Mouse (Mus musculus) MEL (cell line): ENCODE results near the gene Hes6. TPM values are rescaled to one million over a fixed set of nuclear protein-coding genes. Genes with fewer than 3 reads are reported as not detected.

ENCODE experiments used
- DNase-seq: peaks from one replicate; pipeline ENCODE4 v3.0.0; 2011; ENCODE audit warnings: low read depth, low spot score
- H3K27ac ChIP-seq: 2 replicates; pipeline ENCODE4 v1.5.1; 2012; ENCODE audit warnings: low read depth, mild to moderate bottlenecking, control low read depth, low read length, moderate library complexity; ENCODE audit not compliant: control insufficient read depth
- H3K27me3 ChIP-seq, 2 experiments: fragments of 150-350 bp in 1 of 2; sonication (generic) in 1 of 2; 2 replicates each; pipeline ENCODE4 v1.6.1; 2012; ENCODE audit warnings: low read length in 2 of 2, mild to moderate bottlenecking in 2 of 2, improper control_type of control experiment in 1 of 2, moderate library complexity in 1 of 2; ENCODE audit not compliant: insufficient read depth in 2 of 2, control insufficient read depth in 1 of 2
- H3K36me3 ChIP-seq, 2 experiments: 2 replicates each; pipeline ENCODE4 v1.6.1; 2012 to 2014; ENCODE audit warnings: low read length in 2 of 2, improper control_type of control experiment in 1 of 2, inconsistent platforms in 1 of 2, mild to moderate bottlenecking in 1 of 2; ENCODE audit not compliant: insufficient read depth in 2 of 2, control insufficient read depth in 1 of 2
- H3K4me1 ChIP-seq, 2 experiments: fragments of 150-350 bp in 1 of 2; sonication (generic) in 1 of 2; 2 replicates each; pipeline ENCODE4 v1.6.1; 2012; ENCODE audit warnings: low read length in 2 of 2, improper control_type of control experiment in 1 of 2, mild to moderate bottlenecking in 1 of 2; ENCODE audit not compliant: insufficient read depth in 2 of 2, control insufficient read depth in 1 of 2
- H3K4me3 ChIP-seq, 2 experiments: fragments of 150-350 bp in 1 of 2; sonication (generic) in 1 of 2; 2 replicates each; pipeline ENCODE4 v1.5.1; 2012; ENCODE audit warnings: low read depth in 2 of 2, low read length in 2 of 2, mild to moderate bottlenecking in 2 of 2, moderate library complexity in 2 of 2, control low read depth in 1 of 2, improper control_type of control experiment in 1 of 2; ENCODE audit not compliant: control insufficient read depth in 1 of 2, insufficient read depth in 1 of 2
- H3K79me2 ChIP-seq: 2 replicates; pipeline ENCODE4 v1.6.1; 2012; ENCODE audit warnings: mild to moderate bottlenecking, low read length, moderate library complexity; ENCODE audit not compliant: control insufficient read depth, poor library complexity, insufficient read depth
- H3K9ac ChIP-seq: 2 replicates; pipeline ENCODE4 v1.6.1; 2012; ENCODE audit warnings: low read depth, mild to moderate bottlenecking, control low read depth, low read length, moderate library complexity; ENCODE audit not compliant: control insufficient read depth, poor library complexity, severe bottlenecking
- H3K9me3 ChIP-seq: fragments of 150-350 bp; sonication (generic); replicated peaks from 2 replicates; pipeline ENCODE4 v1.6.1; 2012; ENCODE audit warnings: mild to moderate bottlenecking, low read length, improper control_type of control experiment, moderate library complexity; ENCODE audit not compliant: insufficient read depth
- BHLHE40 ChIP-seq: IDR thresholded peaks from 2 replicates; pipeline ENCODE4 v1.6.1; 2012; ENCODE audit warnings: low read depth, mild to moderate bottlenecking, inconsistent platforms, low read length, improper control_type of control experiment, borderline replicate concordance
- CTCF ChIP-seq, 3 experiments: IDR thresholded peaks in 2 of 3; conservative IDR thresholded peaks in 1 of 3; 2 replicates each; pipeline ENCODE4 v1.5.1; 2011 to 2012; ENCODE audit warnings: low read length in 3 of 3, low read depth in 2 of 3, mild to moderate bottlenecking in 2 of 3, improper control_type of control experiment in 1 of 3, inconsistent platforms in 1 of 3, mixed read lengths in 1 of 3, moderate library complexity in 1 of 3; ENCODE audit not compliant: control insufficient read depth in 1 of 3, insufficient read depth in 1 of 3, poor library complexity in 1 of 3, severe bottlenecking in 1 of 3
- E2F4 ChIP-seq: IDR thresholded peaks from 2 replicates; pipeline ENCODE4 v1.6.1; 2011; ENCODE audit warnings: low read depth, low read length, improper control_type of control experiment, borderline replicate concordance
- EP300 ChIP-seq, 2 experiments: IDR thresholded peaks; 2 replicates each; pipeline ENCODE4 v1.6.1; 2011; ENCODE audit warnings: improper control_type of control experiment in 2 of 2, low read length in 2 of 2, low read depth in 1 of 2, mild to moderate bottlenecking in 1 of 2
- ETS1 ChIP-seq: IDR thresholded peaks from 2 replicates; pipeline ENCODE4 v1.6.1; 2012; ENCODE audit warnings: low read depth, mild to moderate bottlenecking, inconsistent platforms, low read length, improper control_type of control experiment, moderate library complexity
- HCFC1 ChIP-seq: IDR thresholded peaks from 2 replicates; pipeline ENCODE4 v1.6.1; 2012; ENCODE audit warnings: low read depth, mild to moderate bottlenecking, inconsistent platforms, low read length, improper control_type of control experiment, moderate library complexity
- KAT2A ChIP-seq: conservative IDR thresholded peaks from 2 replicates; pipeline ENCODE4 v1.6.1; 2012; ENCODE audit warnings: low read depth, low read length, improper control_type of control experiment, inconsistent platforms
- MAFK ChIP-seq: IDR thresholded peaks from 2 replicates; pipeline ENCODE4 v1.6.1; 2011; ENCODE audit warnings: low read depth, mild to moderate bottlenecking, low read length, improper control_type of control experiment, borderline replicate concordance
- MAX ChIP-seq: IDR thresholded peaks from 2 replicates; pipeline ENCODE4 v1.6.1; 2011; ENCODE audit warnings: low read length, improper control_type of control experiment
- MAZ ChIP-seq: IDR thresholded peaks from 2 replicates; pipeline ENCODE4 v1.6.1; 2012; ENCODE audit warnings: low read depth, mild to moderate bottlenecking, inconsistent platforms, low read length, improper control_type of control experiment
- MEF2A ChIP-seq: IDR thresholded peaks from 2 replicates; pipeline ENCODE4 v1.6.1; 2014; ENCODE audit warnings: low read depth, mild to moderate bottlenecking, inconsistent platforms, low read length, improper control_type of control experiment; ENCODE audit not compliant: poor library complexity, insufficient replicate concordance, severe bottlenecking; ENCODE audit errors: extremely low read depth
- MYB ChIP-seq: IDR thresholded peaks from 2 replicates; pipeline ENCODE4 v1.6.1; 2011; ENCODE audit warnings: mild to moderate bottlenecking, low read depth, low read length, improper control_type of control experiment
- POLR2A ChIP-seq, 2 experiments: IDR thresholded peaks; 2 replicates each; pipeline ENCODE4 v1.6.1; 2011 to 2012; ENCODE audit warnings: low read length in 2 of 2, mild to moderate bottlenecking in 2 of 2, control low read depth in 1 of 2, improper control_type of control experiment in 1 of 2, low read depth in 1 of 2, moderate library complexity in 1 of 2; ENCODE audit not compliant: control insufficient read depth in 1 of 2, insufficient read depth in 1 of 2, poor library complexity in 1 of 2
- POLR2AphosphoS2 ChIP-seq: IDR thresholded peaks from 2 replicates; pipeline ENCODE4 v1.6.1; 2011; ENCODE audit warnings: low read length, improper control_type of control experiment
- POLR2AphosphoS5 ChIP-seq: IDR thresholded peaks from 2 replicates; pipeline ENCODE4 v1.6.1; 2012; ENCODE audit warnings: low read depth, borderline replicate concordance, mild to moderate bottlenecking, inconsistent platforms, low read length, moderate library complexity, mixed read lengths
- RAD21 ChIP-seq: IDR thresholded peaks from 2 replicates; pipeline ENCODE4 v1.6.1; 2011; ENCODE audit warnings: mild to moderate bottlenecking, low read depth, low read length, improper control_type of control experiment
- SMC3 ChIP-seq: IDR thresholded peaks from 2 replicates; pipeline ENCODE4 v1.6.1; 2011; ENCODE audit warnings: low read depth, low read length, improper control_type of control experiment
- TAL1 ChIP-seq: IDR thresholded peaks from 2 replicates; pipeline ENCODE4 v1.6.1; 2012; ENCODE audit warnings: mild to moderate bottlenecking, inconsistent platforms, low read length, moderate library complexity, mixed read lengths
- TBP ChIP-seq: IDR thresholded peaks from 2 replicates; pipeline ENCODE4 v1.8.0; 2011; ENCODE audit warnings: low read depth, low read length, improper control_type of control experiment
- UBTF ChIP-seq: IDR thresholded peaks from 2 replicates; pipeline ENCODE4 v1.6.1; 2012; ENCODE audit warnings: low read depth, mild to moderate bottlenecking, inconsistent platforms, low read length, improper control_type of control experiment, moderate library complexity, borderline replicate concordance; ENCODE audit not compliant: insufficient read depth
- USF1 ChIP-seq: IDR thresholded peaks from 2 replicates; pipeline ENCODE4 v1.6.1; 2014; ENCODE audit warnings: low read depth, mild to moderate bottlenecking, inconsistent platforms, low read length, improper control_type of control experiment, moderate library complexity
- ZC3H11A ChIP-seq: IDR thresholded peaks from 2 replicates; pipeline ENCODE4 v1.6.1; 2012; ENCODE audit warnings: low read depth, mild to moderate bottlenecking, inconsistent platforms, low read length, improper control_type of control experiment
- ZKSCAN1 ChIP-seq: IDR thresholded peaks from 2 replicates; pipeline ENCODE4 v1.6.1; 2012; ENCODE audit warnings: low read depth, mild to moderate bottlenecking, inconsistent platforms, low read length, improper control_type of control experiment, moderate library complexity
- ZNF384 ChIP-seq: IDR thresholded peaks from 2 replicates; pipeline ENCODE4 v1.6.1; 2012; ENCODE audit warnings: low read depth, mild to moderate bottlenecking, inconsistent platforms, low read length, improper control_type of control experiment
- polyA plus RNA-seq, 2 experiments: library from polyadenylated mRNA; stranded (reverse) in 1 of 2; unstranded in 1 of 2; fragments of >175 nt in 1 of 2; fragments of >200 nt in 1 of 2; gene quantifications; 2 replicates each; pipeline versions ENCODE4 v1.2.1 to v1.2.4; 2012; ENCODE audit warnings: low replicate concordance in 2 of 2, low read depth in 1 of 2; ENCODE audit not compliant: insufficient read length in 2 of 2, insufficient read depth in 1 of 2, missing spikeins in 1 of 2
- total RNA-seq: library from RNA; depleted of rRNA; stranded (reverse); fragments of 300-350 nt; gene quantifications from 2 replicates; pipeline ENCODE4 v1.2.3, GENCODE M21; 2012

Gene Hes6
- total and polyA plus RNA-seq, 3 experiments, result 38.8 to 47.9 TPM; not detected in 1

DNA sequence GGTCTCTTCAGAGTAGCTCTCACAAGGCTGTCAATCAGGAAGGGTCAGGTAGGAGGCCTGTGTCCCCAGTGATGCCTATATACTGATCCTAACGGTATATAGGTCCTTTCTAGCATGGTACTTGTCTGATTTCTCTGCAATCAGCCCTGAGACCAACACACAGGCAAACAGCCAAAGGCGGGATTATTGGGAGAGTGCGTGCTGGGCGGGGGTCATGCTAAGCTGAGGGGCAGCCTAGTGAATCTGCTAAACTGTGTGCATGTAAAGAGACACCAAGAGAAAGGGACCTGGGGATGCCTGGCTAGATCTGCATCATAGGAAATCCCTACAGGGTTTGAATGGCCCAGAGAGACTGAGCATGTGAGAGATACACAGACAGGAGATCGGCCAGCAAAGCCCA is 1.5 kb upstream of the Hes6 start:
- no peaks in the 10 kb centered on the region for H3K36me3 ChIP-seq
- H3K27ac ChIP-seq, result no peak overlapping the region
- no peak for TF ChIP-seq E2F4
- no peak for TF ChIP-seq CTCF (IDR thresholded peaks at IDR 0.05 in 2 of 3, conservative IDR thresholded peaks at IDR 0.05 in 1 of 3; ENCODE audit: control insufficient read depth in 1 of 3, insufficient read depth in 1 of 3, low read depth in 2 of 3, low read length in 3 of 3, poor library complexity in 1 of 3, severe bottlenecking in 1 of 3)
- TF ChIP-seq UBTF, result no peak

DNA sequence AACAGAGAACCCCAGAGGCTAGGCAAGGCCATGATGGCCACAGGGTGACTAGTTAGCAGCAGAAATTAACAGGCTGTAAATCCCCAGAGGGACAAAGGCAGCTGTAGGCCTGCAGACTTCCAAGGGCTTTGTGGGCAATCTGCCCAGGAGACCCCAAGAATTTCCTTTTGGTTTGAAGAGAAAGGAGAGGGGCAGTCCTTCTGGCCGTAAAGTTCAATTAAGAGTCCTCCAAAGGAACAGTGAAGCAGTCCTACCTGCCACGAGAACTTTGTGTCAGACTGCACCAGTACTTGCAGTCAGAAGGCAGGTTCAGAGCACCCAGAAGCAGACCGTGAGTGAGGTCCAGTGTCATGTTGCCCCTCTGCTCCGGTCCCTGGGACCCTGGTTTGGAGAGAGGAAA is 1.1 kb upstream of the Hes6 start:
- Histone ChIP-seq H3K27ac (no peak overlapping the region), H3K27me3 (no peaks in the 10 kb centered on the region), H3K9ac (no peak overlapping the region), H3K4me1 (peaks cover 0 to 4% of the 10 kb centered on the region in 2 experiments; a peak in 2 of 4 replicates), H3K4me3 (no peak overlapping the region), H3K79me2 (peaks cover 3% of the 10 kb centered on the region), H3K36me3 (no peaks in the 10 kb centered on the region), H3K9me3 (no peaks in the 10 kb centered on the region)
- no peak for TF ChIP-seq RAD21
- TF ChIP-seq ZKSCAN1, result no peak
- no peak for TF ChIP-seq MAFK
- TF ChIP-seq MEF2A, result no peak
- TF ChIP-seq UBTF, result no peak
- no peak for TF ChIP-seq SMC3
- TF ChIP-seq ETS1, result no peak
- no peak for DNase-seq

More for the DNA sequence above, 1.5 kb upstream of the Hes6 start:
- H3K4me1 ChIP-seq, result peaks cover 0 to 4% of the 10 kb centered on the region in 2 experiments; a peak in 2 of 4 replicates
- H3K27me3 ChIP-seq, result no peaks in the 10 kb centered on the region
- H3K9me3 ChIP-seq, result no peaks in the 10 kb centered on the region
- H3K9ac ChIP-seq, result no peak overlapping the region
- DNase-seq, result no peak
- H3K79me2 ChIP-seq, result peaks cover 3% of the 10 kb centered on the region
- H3K4me3 ChIP-seq, result no peak overlapping the region

GRCm38 (mm10) chr1:91413536-91413897 is 321 bp downstream of the Hes6 start:
- H3K4me1 ChIP-seq, result peaks cover 0 to 4% of the 10 kb centered on the region in 2 experiments; a peak in 2 of 4 replicates
- peak overlapping the region; percentile 18 for H3K27ac ChIP-seq
- peak overlapping the region; percentile 68 for H3K9ac ChIP-seq
- peak overlapping the region; percentile 85 for H3K4me3 ChIP-seq
- H3K9me3 ChIP-seq, result no peaks in the 10 kb centered on the region
- no peaks in the 10 kb centered on the region for H3K36me3 ChIP-seq
- TF ChIP-seq E2F4, result no peak
- no peak for TF ChIP-seq EP300 (IDR thresholded peaks at IDR 0.05; ENCODE audit: low read depth in 1 of 2, low read length in 2 of 2)
- no peak for TF ChIP-seq RAD21
- TF ChIP-seq MAZ, result no peak
- TF ChIP-seq BHLHE40, result no peak
- no peak for TF ChIP-seq TBP
- TF ChIP-seq TAL1, result no peak
- TF ChIP-seq CTCF (IDR thresholded peaks at IDR 0.05 in 2 of 3, conservative IDR thresholded peaks at IDR 0.05 in 1 of 3; ENCODE audit: control insufficient read depth in 1 of 3, insufficient read depth in 1 of 3, low read depth in 2 of 3, low read length in 3 of 3, poor library complexity in 1 of 3, severe bottlenecking in 1 of 3), result no peak
- no peak for TF ChIP-seq POLR2AphosphoS2
- no peak for TF ChIP-seq HCFC1
- no peak for TF ChIP-seq ZC3H11A
- TF ChIP-seq ZNF384, result no peak
- no peak for TF ChIP-seq MAX
- TF ChIP-seq USF1, result no peak
- TF ChIP-seq POLR2A (IDR thresholded peaks at IDR 0.05; ENCODE audit: control insufficient read depth in 1 of 2, insufficient read depth in 1 of 2, low read depth in 1 of 2, low read length in 2 of 2, poor library complexity in 1 of 2), result no peak; a peak in 1 of 4 replicates
- TF ChIP-seq KAT2A, result no peak
- no peak for TF ChIP-seq POLR2AphosphoS5
- no peak for TF ChIP-seq MYB
- TF ChIP-seq ZKSCAN1, result no peak
- H3K79me2 ChIP-seq, result peaks cover 3% of the 10 kb centered on the region
- no peaks in the 10 kb centered on the region for H3K27me3 ChIP-seq
- no peak for DNase-seq
